Mouse (Mus musculus) CH12.LX (cell line): ENCODE results near the gene Slc10a7. TPM values are rescaled to one million over a fixed set of nuclear protein-coding genes. Genes with fewer than 3 reads are reported as not detected.

Experiments
- DNase-seq: peaks from one replicate; pipeline ENCODE4 v3.0.0-alpha.2; 2013; ENCODE audit errors: extremely low read depth
- H3K27ac ChIP-seq: 2 replicates; pipeline ENCODE4 v1.5.1; 2012; ENCODE audit warnings: low read depth, mild to moderate bottlenecking, control low read depth, moderate library complexity; ENCODE audit not compliant: insufficient read depth
- H3K27me3 ChIP-seq: replicated peaks from 2 replicates; pipeline ENCODE3; 2012; ENCODE audit warnings: inconsistent platforms
- H3K36me3 ChIP-seq, 2 experiments: replicated peaks in 1 of 2; 2 replicates each; pipeline versions ENCODE3 to v1.6.1; 2012; ENCODE audit warnings: inconsistent platforms in 1 of 2, low read length in 1 of 2, mild to moderate bottlenecking in 1 of 2, mixed read lengths in 1 of 2, moderate library complexity in 1 of 2; ENCODE audit not compliant: control insufficient read depth in 1 of 2, insufficient read depth in 1 of 2
- H3K4me1 ChIP-seq, 2 experiments: 2 replicates each; pipeline ENCODE4 v1.6.1; 2012; ENCODE audit warnings: inconsistent platforms in 1 of 2, moderate library complexity in 1 of 2; ENCODE audit not compliant: insufficient read depth in 2 of 2, control insufficient read depth in 1 of 2
- H3K4me2 ChIP-seq: 2 replicates; pipeline ENCODE4 v1.6.1; 2012; ENCODE audit warnings: low read depth, mild to moderate bottlenecking, control low read depth; ENCODE audit not compliant: poor library complexity, insufficient read depth, severe bottlenecking
- H3K4me3 ChIP-seq, 3 experiments: fragments of 150-350 bp in 1 of 3; sonication (generic) in 1 of 3; replicated peaks in 1 of 3; 2 replicates each; pipeline versions ENCODE3 to v1.5.1; 2011 to 2012; ENCODE audit warnings: low read depth in 2 of 3, low read length in 2 of 3, mild to moderate bottlenecking in 2 of 3, moderate library complexity in 2 of 3, control low read depth in 1 of 3, improper control_type of control experiment in 1 of 3, inconsistent platforms in 1 of 3, mixed read lengths in 1 of 3; ENCODE audit not compliant: poor library complexity in 1 of 3
- H3K79me2 ChIP-seq: replicated peaks from 2 replicates; pipeline ENCODE4 v1.6.1; 2012; ENCODE audit warnings: mild to moderate bottlenecking, moderate library complexity; ENCODE audit not compliant: control insufficient read depth, poor library complexity, insufficient read depth, severe bottlenecking; ENCODE audit errors: extremely low read depth
- H3K9ac ChIP-seq: 2 replicates; pipeline ENCODE4 v1.6.1; 2012; ENCODE audit warnings: low read depth, mild to moderate bottlenecking, control low read depth, moderate library complexity; ENCODE audit not compliant: insufficient read depth
- H3K9me3 ChIP-seq: replicated peaks from 2 replicates; pipeline ENCODE3; 2012; ENCODE audit warnings: low read length, inconsistent platforms, mixed read lengths
- CHD1 ChIP-seq: IDR thresholded peaks from 2 replicates; pipeline ENCODE4 v1.6.1; 2012; ENCODE audit warnings: low read depth, low read length, improper control_type of control experiment, inconsistent platforms
- CHD2 ChIP-seq: IDR thresholded peaks from 2 replicates; pipeline ENCODE4 v1.6.1; 2011; ENCODE audit warnings: low read length, improper control_type of control experiment
- E2F4 ChIP-seq: IDR thresholded peaks from 2 replicates; pipeline ENCODE4 v1.6.1; 2011; ENCODE audit warnings: low read depth, low read length, improper control_type of control experiment; ENCODE audit not compliant: insufficient replicate concordance
- ELF1 ChIP-seq: IDR thresholded peaks from 2 replicates; pipeline ENCODE4 v1.6.1; 2014; ENCODE audit warnings: low read depth, mild to moderate bottlenecking, inconsistent platforms, low read length, improper control_type of control experiment
- EP300 ChIP-seq: IDR thresholded peaks from 2 replicates; pipeline ENCODE4 v1.6.1; 2011; ENCODE audit warnings: low read length, improper control_type of control experiment
- GABPA ChIP-seq: IDR thresholded peaks from 2 replicates; pipeline ENCODE4 v1.6.1; 2012; ENCODE audit warnings: low read depth, low read length, improper control_type of control experiment, inconsistent platforms; ENCODE audit not compliant: insufficient replicate concordance
- JUN ChIP-seq: IDR thresholded peaks from 2 replicates; pipeline ENCODE4 v1.6.1; 2011; ENCODE audit warnings: low read depth, mild to moderate bottlenecking, low read length, improper control_type of control experiment, moderate library complexity; ENCODE audit not compliant: insufficient read depth
- KAT2A ChIP-seq: IDR thresholded peaks from 2 replicates; pipeline ENCODE4 v1.6.1; 2012; ENCODE audit warnings: low read length, improper control_type of control experiment, inconsistent platforms; ENCODE audit not compliant: insufficient replicate concordance
- MAFK ChIP-seq: IDR thresholded peaks from 2 replicates; pipeline ENCODE4 v1.6.1; 2011; ENCODE audit warnings: low read length, improper control_type of control experiment; ENCODE audit not compliant: insufficient replicate concordance
- MAZ ChIP-seq: IDR thresholded peaks from 2 replicates; pipeline ENCODE4 v1.6.1; 2012; ENCODE audit warnings: low read depth, mild to moderate bottlenecking, inconsistent platforms, low read length, improper control_type of control experiment, moderate library complexity
- MEF2A ChIP-seq: IDR thresholded peaks from 2 replicates; pipeline ENCODE4 v1.6.1; 2014; ENCODE audit warnings: low read depth, mild to moderate bottlenecking, inconsistent platforms, low read length, improper control_type of control experiment, borderline replicate concordance
- MXI1 ChIP-seq: IDR thresholded peaks from 2 replicates; pipeline ENCODE4 v1.6.1; 2011; ENCODE audit warnings: mild to moderate bottlenecking, low read depth, low read length, improper control_type of control experiment
- MYC ChIP-seq: IDR thresholded peaks from 2 replicates; pipeline ENCODE4 v1.6.1; 2011; ENCODE audit warnings: low read depth, mild to moderate bottlenecking, improper control_type of control experiment, low read length
- NELFE ChIP-seq: IDR thresholded peaks from 2 replicates; pipeline ENCODE4 v1.6.1; 2011; ENCODE audit warnings: low read depth, low read length, improper control_type of control experiment
- POLR2AphosphoS2 ChIP-seq: IDR thresholded peaks from 2 replicates; pipeline ENCODE4 v1.6.1; 2011; ENCODE audit warnings: low read depth, low read length, improper control_type of control experiment
- SIN3A ChIP-seq: IDR thresholded peaks from 2 replicates; pipeline ENCODE4 v1.6.1; 2012; ENCODE audit warnings: low read length, improper control_type of control experiment, inconsistent platforms
- SMC3 ChIP-seq: IDR thresholded peaks from 2 replicates; pipeline ENCODE4 v1.6.1; 2011; ENCODE audit warnings: low read depth, low read length, improper control_type of control experiment
- UBTF ChIP-seq: IDR thresholded peaks from 2 replicates; pipeline ENCODE4 v1.6.1; 2012; ENCODE audit warnings: low read depth, mild to moderate bottlenecking, inconsistent platforms, low read length, improper control_type of control experiment, moderate library complexity
- ZC3H11A ChIP-seq: IDR thresholded peaks from 2 replicates; pipeline ENCODE4 v1.6.1; 2012; ENCODE audit warnings: low read depth, mild to moderate bottlenecking, inconsistent platforms, low read length, improper control_type of control experiment
- ZKSCAN1 ChIP-seq: IDR thresholded peaks from 2 replicates; pipeline ENCODE4 v1.6.1; 2012; ENCODE audit warnings: low read depth, inconsistent platforms, low read length, improper control_type of control experiment, borderline replicate concordance
- ZNF384 ChIP-seq: IDR thresholded peaks from 2 replicates; pipeline ENCODE4 v1.6.1; 2012; ENCODE audit warnings: low read depth, low read length, improper control_type of control experiment, inconsistent platforms
- dilution Hi-C: fragments of 300-500 bp; cut with MboI; formaldehyde crosslinking; loops from 2 replicates; pipeline ENCODE4 v1.14.3; 2020; ENCODE audit warnings: low sequenced_read_pairs; ENCODE audit not compliant: extremely low pct_unique_long_range_greater_than_20kb, extremely low pct_ligation_motif_present
- in situ Hi-C: fragments of 300-500 bp; cut with MboI; formaldehyde crosslinking; loops from 3 replicates; pipeline ENCODE4 v1.14.3; 2019; ENCODE audit warnings: low sequenced_read_pairs, low pct_ligation_motif_present, low pct_unique_long_range_greater_than_20kb, mixed read lengths
- polyA plus RNA-seq: library from polyadenylated mRNA; unstranded; fragments of >175 nt; gene quantifications from 2 replicates; pipeline ENCODE4 v1.2.1, GENCODE M21; 2012; ENCODE audit warnings: low read depth; ENCODE audit not compliant: insufficient read length
- total RNA-seq, 2 experiments: library from RNA; depleted of rRNA; stranded (reverse); fragments of 300-350 nt in 1 of 2; fragments of >200 nt in 1 of 2; gene quantifications; 2 replicates each; pipeline ENCODE4 v1.2.3; 2012 to 2014

Slc10a7 gene
- total and polyA plus RNA-seq, 3 experiments: 10.8 to 20.4 (median 16.3) TPM

DNA sequence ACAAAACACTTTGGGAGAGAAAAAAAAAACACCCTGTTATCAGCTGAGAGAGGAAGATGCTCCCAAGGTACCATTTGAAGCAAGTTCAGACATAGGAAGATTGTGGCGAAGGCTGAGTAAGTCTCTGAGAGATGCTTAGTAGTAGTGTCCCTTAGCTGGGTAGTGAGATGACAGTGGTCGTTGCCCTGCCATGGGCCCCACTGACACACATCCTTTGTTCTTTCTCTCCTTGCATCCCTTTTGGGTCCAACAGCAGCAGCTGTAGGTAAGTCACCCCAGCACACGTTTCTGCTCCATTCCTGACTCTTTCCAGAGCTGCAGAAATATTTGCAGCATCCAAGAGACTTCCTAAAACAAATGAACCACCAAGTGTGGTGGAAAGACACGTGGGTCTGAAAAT, 239.6 kb downstream of the Slc10a7 start:
- no peaks in the 10 kb centered on the region for H3K27me3 ChIP-seq
- dilution Hi-C loops: no loop called here
- no peak overlapping the region for H3K4me3 ChIP-seq
- in situ Hi-C loops: no loop called here
- no peak overlapping the region for H3K9ac ChIP-seq
- no peaks in the 10 kb centered on the region for H3K79me2 ChIP-seq
- H3K4me1 ChIP-seq: no peaks in the 10 kb centered on the region
- TF ChIP-seq SIN3A (no peak), ZKSCAN1 (no peak), ELF1 (no peak), MAZ (no peak), ZNF384 (no peak), MYC (no peak), SMC3 (no peak), EP300 (no peak), GABPA (no peak), CHD2 (no peak), ZC3H11A (no peak), KAT2A (no peak), MEF2A (no peak), E2F4 (no peak), UBTF (no peak), JUN (no peak), MAFK (no peak)
- H3K36me3 ChIP-seq: no peaks in the 10 kb centered on the region
- no peak for DNase-seq
- no peak overlapping the region for H3K27ac ChIP-seq
- H3K9me3 ChIP-seq: no peaks in the 10 kb centered on the region
- H3K4me2 ChIP-seq: no peak overlapping the region

- Histone ChIP-seq H3K4me2 (no peak overlapping the region), H3K9ac (no peak overlapping the region), H3K4me1 (no peaks in the 10 kb centered on the region), H3K36me3 (no peaks in the 10 kb centered on the region), H3K79me2 (no peaks in the 10 kb centered on the region), H3K27me3 (no peaks in the 10 kb centered on the region), H3K27ac (no peak overlapping the region), H3K4me3 (no peak overlapping the region), H3K9me3 (no peaks in the 10 kb centered on the region)
- dilution Hi-C loops (no loop called here), in situ Hi-C loops (no loop called here)
- DNase-seq: no peak
- TF ChIP-seq NELFE (no peak), UBTF (no peak), MYC (no peak), CHD1 (no peak), CHD2 (no peak), MXI1 (no peak), POLR2AphosphoS2 (no peak), ELF1 (no peak)
Measured at GRCm38 (mm10) chr8:78749861-78750825, 241.0 kb downstream of the Slc10a7 start.
